Mouse (Mus musculus): ENCODE measurements around the gene Map3k14. TPM values are rescaled to one million over a fixed set of nuclear protein-coding genes. Genes with fewer than 3 reads are reported as not detected.

Gene Map3k14
- polyA plus RNA-seq, 1 experiment from 2014 or later, result 4.3 TPM

- H3K9ac ChIP-seq, result no peak overlapping the region
Observed at GRCm38 (mm10) chr11:103257938-103258481, 9.3 kb downstream of the Map3k14 start.

GRCm38 (mm10) chr11:103253605-103254004 is 13.7 kb downstream of the Map3k14 start:
- WGBS, result 73% methylated on average over 5 of the region's 5 CpGs
- no peak for ATAC-seq (ENCODE audit: insufficient number of reproducible peaks, low FRiP score, low TSS enrichment, low read depth)
- Histone ChIP-seq H3K27me3 (no peaks in the 10 kb centered on the region), H3K27ac (no peak overlapping the region), H3K4me2 (no peak overlapping the region), H3K9ac (no peak overlapping the region), H3K4me1 (peaks cover 8% of the 10 kb centered on the region), H3K4me3 (no peak overlapping the region), H3K36me3 (no peaks in the 10 kb centered on the region), H3K9me3 (no peaks in the 10 kb centered on the region)

More at GRCm38 (mm10) chr11:103257938-103258481, 9.3 kb downstream of the Map3k14 start:
- Histone ChIP-seq H3K27me3 (no peaks in the 10 kb centered on the region), H3K4me1 (peaks cover 16% of the 10 kb centered on the region), H3K4me3 (no peak overlapping the region), H3K4me2 (no peak overlapping the region), H3K27ac (no peak overlapping the region), H3K36me3 (no peaks in the 10 kb centered on the region), H3K9me3 (no peaks in the 10 kb centered on the region)
- ATAC-seq (ENCODE audit: insufficient number of reproducible peaks, low FRiP score, low TSS enrichment, low read depth), result no peak
- WGBS, result 85% methylated on average over 4 of the region's 4 CpGs

GRCm38 (mm10) chr11:103252380-103252779 is 14.9 kb downstream of the Map3k14 start:
- no peak overlapping the region for H3K9ac ChIP-seq
- no peak overlapping the region for H3K4me3 ChIP-seq
- ATAC-seq (ENCODE audit: insufficient number of reproducible peaks, low FRiP score, low TSS enrichment, low read depth), result no peak
- H3K36me3 ChIP-seq, result no peaks in the 10 kb centered on the region
- no peaks in the 10 kb centered on the region for H3K27me3 ChIP-seq
- no peaks in the 10 kb centered on the region for H3K9me3 ChIP-seq
- no peak overlapping the region for H3K27ac ChIP-seq
- H3K4me2 ChIP-seq, result no peak overlapping the region
- peaks cover 18% of the 10 kb centered on the region for H3K4me1 ChIP-seq
- 85% methylated on average over 5 of the region's 5 CpGs for WGBS

GRCm38 (mm10) chr11:103250324-103250723 is 16.9 kb downstream of the Map3k14 start:
- Histone ChIP-seq H3K36me3 (no peaks in the 10 kb centered on the region), H3K4me1 (peaks cover 35% of the 10 kb centered on the region), H3K27me3 (no peaks in the 10 kb centered on the region), H3K4me3 (no peak overlapping the region), H3K9me3 (no peaks in the 10 kb centered on the region), H3K4me2 (no peak overlapping the region), H3K27ac (no peak overlapping the region), H3K9ac (no peak overlapping the region)
- ATAC-seq (ENCODE audit: insufficient number of reproducible peaks, low FRiP score, low TSS enrichment, low read depth), result no peak
- 87% methylated on average over 3 of the region's 3 CpGs for WGBS

- ATAC-seq (ENCODE audit: insufficient number of reproducible peaks, low FRiP score, low TSS enrichment, low read depth), result no peak
- Histone ChIP-seq H3K9ac (no peak overlapping the region), H3K27me3 (no peaks in the 10 kb centered on the region), H3K9me3 (no peaks in the 10 kb centered on the region), H3K36me3 (no peaks in the 10 kb centered on the region), H3K4me1 (peaks cover 43% of the 10 kb centered on the region), H3K4me2 (no peak overlapping the region), H3K4me3 (no peak overlapping the region), H3K27ac (no peak overlapping the region)
- WGBS, result 66% methylated on average over 6 of the region's 6 CpGs
Observed at GRCm38 (mm10) chr11:103249509-103249908, 17.8 kb downstream of the Map3k14 start.

- peaks cover 43% of the 10 kb centered on the region for H3K4me1 ChIP-seq
- H3K9ac ChIP-seq, result no peak overlapping the region
Observed at GRCm38 (mm10) chr11:103248837-103249236, 18.4 kb downstream of the Map3k14 start.

GRCm38 (mm10) chr11:103247504-103248177 is 19.6 kb downstream of the Map3k14 start:
- H3K27ac ChIP-seq, result peak overlapping the region; percentile 54; the same call in 1 of the 2 replicates
- H3K9me3 ChIP-seq, result no peaks in the 10 kb centered on the region
- no peak overlapping the region for H3K4me3 ChIP-seq
- H3K36me3 ChIP-seq, result no peaks in the 10 kb centered on the region
- no peak overlapping the region for H3K4me2 ChIP-seq
- H3K4me1 ChIP-seq, result peaks cover 40% of the 10 kb centered on the region
- H3K9ac ChIP-seq, result no peak overlapping the region
- WGBS, result 57% methylated on average over 11 of the region's 11 CpGs
- no peaks in the 10 kb centered on the region for H3K27me3 ChIP-seq
- ATAC-seq (ENCODE audit: insufficient number of reproducible peaks, low FRiP score, low TSS enrichment, low read depth), result no peak

More at GRCm38 (mm10) chr11:103248837-103249236, 18.4 kb downstream of the Map3k14 start:
- 61% methylated on average over 5 of the region's 5 CpGs for WGBS
- Histone ChIP-seq H3K27ac (peak overlapping the region; percentile 38; the same call in 1 of the 2 replicates), H3K4me2 (no peak overlapping the region), H3K36me3 (no peaks in the 10 kb centered on the region), H3K4me3 (no peak overlapping the region), H3K9me3 (no peaks in the 10 kb centered on the region), H3K27me3 (no peaks in the 10 kb centered on the region)
- ATAC-seq (ENCODE audit: insufficient number of reproducible peaks, low FRiP score, low TSS enrichment, low read depth), result no peak

GRCm38 (mm10) chr11:103246731-103247290 is 20.5 kb downstream of the Map3k14 start:
- peaks cover 40% of the 10 kb centered on the region for H3K4me1 ChIP-seq
- 37% methylated on average over 4 of the region's 4 CpGs for WGBS
- H3K9me3 ChIP-seq, result no peaks in the 10 kb centered on the region
- H3K9ac ChIP-seq, result no peak overlapping the region
- no peak overlapping the region for H3K4me2 ChIP-seq
- H3K27ac ChIP-seq, result peak overlapping the region; percentile 69
- no peak for ATAC-seq (ENCODE audit: insufficient number of reproducible peaks, low FRiP score, low TSS enrichment, low read depth)
- H3K27me3 ChIP-seq, result no peaks in the 10 kb centered on the region
- no peak overlapping the region for H3K4me3 ChIP-seq
- H3K36me3 ChIP-seq, result peaks cover 3% of the 10 kb centered on the region; the same call in 1 of the 2 replicates

- Histone ChIP-seq H3K4me3 (no peak overlapping the region), H3K27me3 (no peaks in the 10 kb centered on the region), H3K36me3 (peaks cover 4% of the 10 kb centered on the region; the same call in 1 of the 2 replicates), H3K9ac (no peak overlapping the region), H3K4me2 (no peak overlapping the region), H3K27ac (peak overlapping the region; percentile 69), H3K9me3 (no peaks in the 10 kb centered on the region), H3K4me1 (peaks cover 42% of the 10 kb centered on the region)
- WGBS, result 53% methylated on average over 10 of the region's 10 CpGs
- no peak for ATAC-seq (ENCODE audit: insufficient number of reproducible peaks, low FRiP score, low TSS enrichment, low read depth)
Observed at GRCm38 (mm10) chr11:103246081-103246730, 21.1 kb downstream of the Map3k14 start.

- ATAC-seq (ENCODE audit: insufficient number of reproducible peaks, low FRiP score, low TSS enrichment, low read depth), result no peak
- Histone ChIP-seq H3K27me3 (no peaks in the 10 kb centered on the region), H3K4me2 (no peak overlapping the region), H3K4me3 (no peak overlapping the region), H3K9me3 (no peaks in the 10 kb centered on the region), H3K9ac (no peak overlapping the region), H3K27ac (no peak overlapping the region), H3K4me1 (peaks cover 54% of the 10 kb centered on the region), H3K36me3 (peaks cover 6% of the 10 kb centered on the region)
- 59% methylated on average over 4 of the region's 4 CpGs for WGBS
Observed at GRCm38 (mm10) chr11:103244856-103245255, 22.4 kb downstream of the Map3k14 start.

- Histone ChIP-seq H3K27me3 (no peaks in the 10 kb centered on the region), H3K4me3 (no peak overlapping the region), H3K4me1 (peaks cover 24% of the 10 kb centered on the region), H3K36me3 (peaks cover 47% of the 10 kb centered on the region), H3K27ac (no peak overlapping the region), H3K4me2 (no peak overlapping the region), H3K9ac (no peak overlapping the region), H3K9me3 (no peaks in the 10 kb centered on the region)
- ATAC-seq (ENCODE audit: insufficient number of reproducible peaks, low FRiP score, low TSS enrichment, low read depth), result no peak
- 25% methylated on average over 7 of the region's 7 CpGs for WGBS
Observed at GRCm38 (mm10) chr11:103240740-103241139, 26.5 kb downstream of the Map3k14 start.

- ATAC-seq (ENCODE audit: insufficient number of reproducible peaks, low FRiP score, low TSS enrichment, low read depth), result no peak
- H3K4me3 ChIP-seq, result no peak overlapping the region
- peaks cover 55% of the 10 kb centered on the region for H3K36me3 ChIP-seq
- H3K27ac ChIP-seq, result no peak overlapping the region
- no peaks in the 10 kb centered on the region for H3K27me3 ChIP-seq
- WGBS, result 84% methylated on average over 9 of the region's 9 CpGs
- H3K4me2 ChIP-seq, result no peak overlapping the region
- H3K4me1 ChIP-seq, result peaks cover 15% of the 10 kb centered on the region
- no peaks in the 10 kb centered on the region for H3K9me3 ChIP-seq
- H3K9ac ChIP-seq, result no peak overlapping the region
Observed at GRCm38 (mm10) chr11:103237757-103238156, 29.5 kb downstream of the Map3k14 start.

All from limb, embryonic 15.5 days (tissue).